Mouse (Mus musculus) spleen, adult 18-20 months (tissue): ENCODE data around the gene Rpn2.

ENCODE experiments used
- DNase-seq, 2 experiments: peaks; one replicate each; pipeline ENCODE4 v3.0.0; 2022; ENCODE audit warnings: mixed read lengths in 2 of 2

Gene Rpn2

DNA sequence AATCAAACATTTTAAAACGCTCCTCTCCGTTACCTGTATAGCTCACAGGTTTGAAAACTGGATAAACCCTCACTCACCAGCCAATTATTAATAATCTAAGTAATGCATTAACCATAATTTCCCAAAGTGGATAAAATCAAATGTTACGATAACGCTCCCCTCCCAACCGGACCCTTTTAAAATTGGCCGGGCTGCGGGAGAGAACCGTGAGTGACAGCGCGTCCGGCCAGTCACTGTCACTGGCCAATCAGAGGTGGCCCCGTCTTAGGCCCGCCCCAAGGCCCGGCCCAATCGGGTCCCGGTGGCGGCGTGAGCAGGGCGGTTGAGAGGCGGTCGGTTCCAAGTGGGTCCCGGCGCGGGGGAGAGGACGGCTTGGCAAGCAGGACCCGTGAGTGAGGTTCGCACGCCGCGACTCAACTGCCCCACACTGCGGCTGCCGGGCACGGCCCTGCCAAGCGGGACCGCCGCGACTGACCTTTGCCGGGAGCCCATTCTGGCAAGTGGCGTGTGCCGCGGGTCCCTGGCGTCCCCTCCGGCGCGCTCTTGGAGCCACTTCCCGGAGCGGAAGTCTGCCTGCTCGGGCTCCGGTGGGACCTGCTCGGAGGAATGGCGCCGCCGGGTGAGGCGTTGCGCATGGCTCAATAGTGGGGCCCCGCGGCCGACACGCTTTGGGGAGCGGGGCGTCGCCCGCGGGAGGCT, at the start of gene Rpn2:
TSS of gene Rpn2 (plus strand) at position 301 of the 699 bp plus-strand sequence.
- peak; percentile 92 to 95 for DNase-seq

GRCm38 (mm10) chr2:157235946-157236345, 42.9 kb upstream of the Rpn2 start:
- no peak for DNase-seq

DNA sequence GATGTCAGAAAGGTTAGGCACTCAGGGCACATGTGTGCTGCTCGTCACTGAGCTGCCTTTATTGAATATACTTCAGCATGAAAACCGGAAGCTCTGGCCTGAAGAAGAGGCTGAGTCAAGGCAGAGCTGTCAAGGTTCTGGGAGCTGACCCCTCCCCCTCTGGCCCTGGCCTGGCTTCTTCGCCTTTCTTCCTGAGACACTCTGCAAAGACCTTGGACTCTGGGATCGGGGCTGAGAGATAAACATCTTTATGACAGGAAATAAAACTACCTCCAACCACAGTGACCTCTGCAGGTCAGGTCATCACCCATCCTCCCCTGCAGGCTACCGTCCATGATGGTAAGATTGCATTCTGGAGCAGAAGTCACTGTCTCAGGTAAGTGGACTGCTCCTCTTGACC, 33.8 kb upstream of the Rpn2 start:
- DNase-seq: no peak

DNA sequence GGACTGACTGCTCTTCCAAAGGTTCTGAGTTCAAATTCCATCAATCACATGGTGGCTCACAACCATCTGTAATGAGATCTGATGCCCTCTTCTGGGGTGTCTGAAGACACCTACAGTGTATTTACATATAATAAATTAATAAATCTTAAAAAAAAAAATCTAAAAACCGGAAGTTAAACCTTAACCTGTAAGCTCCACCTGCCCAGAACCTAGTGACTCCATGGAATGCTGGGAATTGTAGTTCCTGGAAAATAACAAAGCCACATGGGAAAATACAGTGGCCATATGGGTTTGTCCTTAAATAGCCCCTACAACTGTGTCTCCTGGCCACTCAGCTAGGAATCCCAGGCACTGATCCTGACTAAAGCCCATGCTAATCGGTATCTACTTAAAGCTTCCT, 33.2 kb upstream of the Rpn2 start:
- no peak for DNase-seq

- DNase-seq: no peak
These were observed 30.7 kb upstream of the Rpn2 start for GRCm38 (mm10) chr2:157248111-157248510.

DNA sequence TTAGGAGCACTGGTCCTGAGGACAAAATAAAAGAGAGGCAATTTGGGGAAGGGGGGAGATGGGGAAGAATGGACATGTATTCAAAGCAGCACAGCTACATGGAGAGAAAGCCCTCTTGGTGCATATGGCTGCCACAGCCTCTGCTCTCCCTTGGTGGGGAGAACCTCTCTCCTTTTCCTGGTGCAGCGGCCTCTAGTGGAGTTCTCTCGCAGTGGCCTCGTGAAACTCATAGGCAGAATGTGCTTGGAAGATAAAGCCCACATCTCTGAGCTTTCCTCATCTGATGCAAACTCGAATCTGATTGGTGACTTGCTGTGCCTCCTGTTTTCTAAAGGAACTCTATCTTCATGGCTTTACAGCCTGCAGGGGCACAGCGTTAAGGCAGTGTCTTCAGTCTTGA, 19.1 kb upstream of the Rpn2 start:
- peak; percentile 28 to 70 for DNase-seq

- DNase-seq: no peak
These were observed 16.9 kb upstream of the Rpn2 start for GRCm38 (mm10) chr2:157261930-157262329.

DNA sequence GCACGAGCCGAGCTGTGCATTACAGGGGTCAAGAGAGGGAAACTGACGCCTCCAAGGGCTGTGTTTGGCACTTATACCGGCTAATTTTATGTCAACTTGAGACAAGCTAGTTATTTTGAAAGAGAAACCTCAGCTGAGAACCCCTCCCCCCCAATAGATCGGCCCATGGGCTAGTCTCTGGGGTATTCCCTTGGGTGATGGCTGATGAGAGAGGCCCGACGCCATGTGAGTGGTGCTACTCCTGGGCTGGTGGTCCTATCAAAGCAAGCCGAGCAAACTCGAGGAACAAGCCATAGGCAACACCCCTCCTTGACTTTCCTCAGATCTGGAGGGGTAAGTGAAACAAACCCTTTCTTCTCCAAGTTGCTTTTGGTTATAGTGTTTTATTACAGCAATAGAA, 16.3 kb upstream of the Rpn2 start:
- DNase-seq: no peak

GRCm38 (mm10) chr2:157263101-157263500, 15.7 kb upstream of the Rpn2 start:
- DNase-seq: no peak

DNA sequence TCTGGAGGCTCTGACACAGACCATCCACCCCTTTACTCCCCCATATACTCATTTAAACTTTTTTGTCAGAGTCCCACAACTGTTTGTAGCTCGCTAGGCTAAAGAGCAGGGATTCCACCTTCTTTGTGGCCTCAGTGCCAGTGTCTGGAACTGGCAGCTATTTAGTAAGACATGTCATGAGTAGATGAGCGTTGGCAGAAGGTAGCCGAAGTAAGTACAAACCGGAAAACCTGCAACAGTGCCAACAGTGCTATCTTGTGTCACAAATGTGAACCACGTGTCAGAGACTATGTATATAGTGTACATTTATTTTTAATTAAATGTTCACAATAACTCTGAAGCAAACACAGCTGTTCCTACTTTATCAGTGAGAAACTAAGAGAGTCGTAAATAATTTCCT, 15.0 kb upstream of the Rpn2 start:
- no peak for DNase-seq

DNA sequence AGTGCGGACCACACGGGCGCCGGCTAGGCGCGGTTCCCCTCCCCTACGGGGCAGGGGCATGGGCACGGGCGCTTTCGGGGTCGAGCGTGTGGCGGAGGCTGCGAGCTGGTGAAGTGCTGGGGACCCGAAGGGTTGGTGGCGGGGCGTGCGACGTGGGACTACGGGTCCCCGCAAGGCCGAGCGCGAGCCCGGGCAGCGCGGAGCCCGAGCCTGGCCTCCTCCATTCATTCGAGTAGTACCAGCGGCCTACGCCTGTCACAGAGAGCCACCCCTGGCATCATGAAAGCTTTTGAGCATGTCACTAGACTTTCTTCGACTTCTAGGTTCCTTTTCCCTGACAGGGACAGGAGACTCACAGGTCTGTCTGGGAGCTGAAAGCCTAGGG, 591 bp downstream of the Rpn2 start, which contains the start of gene Mroh8:
TSS of gene Mroh8 (minus strand) at position 134 of the 385 bp plus-strand sequence.
- DNase-seq: no peak

DNA sequence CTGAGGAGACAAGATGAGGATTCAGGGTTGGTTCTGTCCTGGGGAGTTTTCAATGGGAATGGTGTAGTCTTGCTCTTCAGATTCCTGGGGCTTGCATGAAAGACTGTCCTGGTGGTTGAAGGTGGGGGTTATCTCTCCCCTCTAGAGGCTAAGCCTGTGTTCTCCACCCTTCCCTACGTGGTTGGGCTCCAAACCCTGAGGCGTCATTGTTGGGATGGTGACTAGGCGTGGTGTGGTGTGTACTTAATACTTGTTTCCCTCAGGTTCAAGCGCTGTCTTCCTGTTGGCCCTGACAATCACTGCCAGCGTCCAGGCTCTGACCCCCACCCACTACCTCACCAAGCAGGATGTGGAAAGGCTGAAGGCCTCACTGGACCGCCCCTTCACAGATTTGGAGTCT, 4.5 kb downstream of the Rpn2 start:
- no peak for DNase-seq

GRCm38 (mm10) chr2:157287542-157287941, 8.7 kb downstream of the Rpn2 start:
- DNase-seq: peak in 1 of 2 experiments; percentile 31

DNA sequence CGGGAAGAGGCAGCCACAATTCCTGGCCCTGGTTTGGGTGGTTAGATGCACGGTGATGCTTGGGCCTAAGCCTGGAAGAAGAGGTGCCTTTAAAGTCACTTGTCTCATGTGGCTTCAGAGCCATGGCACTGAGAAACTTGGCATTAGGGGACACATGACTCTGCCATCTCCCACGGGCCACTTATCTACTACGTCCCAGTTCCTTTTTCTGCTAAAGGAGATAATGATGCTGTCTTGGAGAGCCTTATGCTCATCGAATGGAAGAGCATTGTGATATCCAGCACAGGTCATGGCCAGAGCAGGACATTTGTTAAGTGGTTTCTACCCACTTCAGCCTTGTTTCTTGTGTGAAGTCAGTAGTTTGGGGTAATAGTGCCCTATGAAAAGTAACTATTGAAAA, 10.2 kb downstream of the Rpn2 start:
- DNase-seq: no peak

DNA sequence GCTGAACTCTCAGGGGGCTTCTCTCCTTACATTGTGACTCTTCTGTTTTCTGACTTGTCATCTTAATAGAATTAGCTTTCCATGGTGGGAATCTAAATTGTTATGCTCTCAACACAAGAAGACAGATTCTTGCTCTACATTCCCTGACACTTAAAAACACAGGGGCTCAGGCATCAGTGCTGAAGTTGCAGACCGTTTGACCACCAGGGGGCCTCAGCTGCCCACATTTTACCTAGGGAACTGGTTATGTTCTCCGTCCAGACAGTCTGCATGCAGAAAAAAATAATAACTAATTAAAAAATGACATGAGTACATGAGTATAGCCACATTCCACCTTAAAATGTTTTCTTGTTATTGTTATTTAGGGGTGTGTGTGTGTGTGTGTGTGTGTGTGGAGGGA, 13.3 kb downstream of the Rpn2 start:
- DNase-seq: peak; percentile 31 to 69

DNA sequence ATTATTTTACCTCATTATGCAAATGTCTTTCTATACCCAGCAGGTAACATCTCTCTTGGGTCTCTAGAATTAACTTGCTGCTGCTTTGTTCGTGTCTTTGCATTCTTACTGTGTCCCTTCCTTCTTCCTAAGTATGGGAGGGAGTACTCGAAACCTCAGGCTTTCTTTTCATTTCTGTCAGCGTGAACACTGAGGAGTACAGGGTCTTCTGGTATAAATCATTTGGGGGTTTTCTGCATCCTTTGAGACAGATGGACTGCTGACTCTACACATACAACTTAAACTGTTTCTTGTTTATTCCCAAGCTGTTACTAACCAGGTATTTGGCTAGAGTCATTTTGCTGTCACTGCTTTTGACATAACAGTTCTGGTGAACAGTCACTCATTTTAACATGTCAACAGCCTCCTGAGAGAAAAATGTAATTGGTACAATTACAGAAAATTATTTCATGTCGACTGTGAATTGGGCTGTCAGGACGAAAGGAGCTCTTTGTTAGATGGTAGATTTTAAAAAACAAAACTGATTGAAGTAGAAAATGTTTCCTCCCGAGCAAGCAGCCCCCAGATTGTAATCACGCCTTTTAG, 17.4 kb downstream of the Rpn2 start:
- DNase-seq: no peak

- no peak for DNase-seq
These were observed 21.2 kb downstream of the Rpn2 start for GRCm38 (mm10) chr2:157300051-157300450.

GRCm38 (mm10) chr2:157303096-157303495, 24.3 kb downstream of the Rpn2 start:
- no peak for DNase-seq

GRCm38 (mm10) chr2:157306091-157307032, 27.5 kb downstream of the Rpn2 start:
- DNase-seq: no peak

GRCm38 (mm10) chr2:157307715-157308265, 29.0 kb downstream of the Rpn2 start:
- no peak for DNase-seq

DNA sequence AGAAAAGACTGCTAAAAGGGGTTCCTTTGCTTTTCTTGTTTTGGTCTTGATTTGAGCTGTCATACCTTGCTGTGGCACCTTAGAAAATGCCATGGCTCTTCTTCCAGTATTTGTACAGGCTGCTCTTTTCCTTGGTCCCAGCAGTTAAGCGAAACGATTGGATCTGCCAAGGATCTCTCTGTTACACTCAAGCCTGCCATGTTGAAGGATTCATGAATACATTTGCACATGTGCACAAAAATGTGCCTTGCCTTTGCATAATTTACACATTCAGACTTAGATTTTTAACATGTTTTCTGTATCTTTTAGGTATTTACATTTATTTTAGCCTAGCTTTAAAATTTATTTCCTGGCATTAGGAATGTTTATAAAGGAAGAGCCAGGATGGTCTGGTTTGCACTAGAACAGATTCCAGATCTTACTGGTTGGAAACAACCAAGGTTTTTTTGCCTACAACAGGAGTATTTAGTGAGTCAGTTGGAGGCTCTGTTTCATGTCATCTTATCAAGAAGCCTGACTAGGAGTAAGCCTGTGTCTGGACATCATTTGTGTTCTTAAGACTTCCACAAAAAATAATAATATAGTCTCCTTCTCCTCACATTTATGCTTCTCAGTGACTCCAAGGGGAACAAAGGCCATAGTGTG, 29.6 kb downstream of the Rpn2 start:
- DNase-seq: no peak

- no peak for DNase-seq
These were observed 30.8 kb downstream of the Rpn2 start for GRCm38 (mm10) chr2:157309611-157310010.
